Mouse (Mus musculus): ENCODE results near the gene Slc25a10. TPM values are rescaled to one million over a fixed set of nuclear protein-coding genes. Genes with fewer than 3 reads are reported as not detected.
A peak's percentile ranks its signal among the peaks of the same experiment; 100 is the strongest.
"Not testable (repeated sequence)": the region's sequence is repeated elsewhere in the genome, so short reads cannot be mapped to it uniquely, and the experiment has no call there.

Slc25a10 gene
- polyA plus RNA-seq, 1 experiment: not detected

DNA sequence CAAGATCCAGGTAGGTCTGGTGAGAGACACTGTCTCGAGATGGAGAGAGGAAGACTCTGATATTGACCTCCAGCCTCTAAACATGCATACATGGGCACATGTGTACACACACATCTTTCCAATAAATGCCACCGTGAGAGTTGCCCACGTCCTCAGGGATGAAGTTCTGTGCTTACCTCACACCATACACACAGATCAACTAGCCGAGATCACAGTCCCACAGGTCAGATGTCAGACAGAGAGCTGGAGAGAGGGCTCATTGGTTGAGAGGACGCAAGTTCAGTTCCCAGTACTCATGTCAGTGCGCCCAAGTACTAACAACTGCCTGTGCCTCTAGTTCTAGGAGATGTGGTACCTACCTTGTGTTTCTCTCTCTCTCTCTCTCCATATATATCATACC lies 9.4 kb downstream of the Slc25a10 start:
- Histone ChIP-seq H3K4me1 (ENCODE audit: control insufficient read depth, insufficient read depth, low read length) (no peaks in the 10 kb centered on the region), H3K27ac (ENCODE audit: insufficient read depth, low read depth, low read length) (no peak overlapping the region), H3K4me3 (ENCODE audit: insufficient read depth, low read depth, low read length) (no peak overlapping the region)
- WGBS: 56% methylated on average over 6 of the region's 6 CpGs
- no peak for TF ChIP-seq CTCF (IDR thresholded peaks at IDR 0.05; ENCODE audit: insufficient read depth, low read depth, low read length)
- no peak for TF ChIP-seq POLR2A (IDR thresholded peaks at IDR 0.05; ENCODE audit: insufficient read depth, low read depth, low read length)

DNA sequence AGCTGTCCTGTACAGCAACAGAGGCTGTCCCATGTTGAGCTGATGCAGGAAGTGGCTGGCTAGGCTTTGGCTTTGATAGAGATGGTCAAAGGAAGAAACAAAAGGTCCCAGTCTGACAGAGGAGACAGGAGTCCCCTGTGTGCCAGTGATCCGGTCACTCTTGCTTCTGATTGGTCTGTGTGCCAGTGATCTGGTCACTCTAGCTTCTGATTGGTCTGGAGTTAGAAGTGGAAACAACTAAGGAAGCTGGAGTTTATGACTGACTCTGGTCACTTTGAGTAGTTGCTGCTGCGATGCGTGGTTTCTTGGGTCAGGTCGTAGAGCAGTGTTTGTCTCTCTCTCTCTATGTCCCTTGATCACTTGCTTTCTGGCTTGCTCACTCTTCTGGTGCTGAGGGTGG lies 10.1 kb downstream of the Slc25a10 start:
- H3K27ac ChIP-seq (ENCODE audit: insufficient read depth, low read depth, low read length): no peak overlapping the region
- 88% methylated on average over 4 of the region's 4 CpGs for WGBS
- no peak overlapping the region for H3K4me3 ChIP-seq (ENCODE audit: insufficient read depth, low read depth, low read length)
- TF ChIP-seq CTCF (IDR thresholded peaks at IDR 0.05; ENCODE audit: insufficient read depth, low read depth, low read length): no peak
- no peaks in the 10 kb centered on the region for H3K4me1 ChIP-seq (ENCODE audit: control insufficient read depth, insufficient read depth, low read length)

DNA sequence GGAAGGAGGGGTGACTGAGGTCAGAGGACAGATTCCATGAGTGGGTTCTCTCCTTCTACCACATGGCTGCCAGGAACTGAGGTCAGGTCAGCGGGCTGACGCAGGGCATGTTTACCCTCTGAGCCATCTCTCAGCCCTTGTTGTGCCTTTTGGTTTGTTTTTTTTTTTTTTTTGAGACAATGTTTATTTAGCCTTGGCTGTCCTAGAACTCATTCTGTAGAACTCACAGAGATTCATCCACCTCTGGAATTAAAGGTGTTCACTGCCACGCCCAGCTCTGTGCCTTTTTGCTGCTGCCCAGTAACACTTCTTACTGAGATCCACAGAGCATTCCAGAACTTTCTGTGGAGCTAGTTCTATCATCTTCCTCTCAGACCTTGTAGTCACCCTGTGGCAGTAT lies 14.0 kb downstream of the Slc25a10 start:
- Histone ChIP-seq H3K27ac (ENCODE audit: insufficient read depth, low read depth, low read length) (no peak overlapping the region), H3K4me1 (ENCODE audit: control insufficient read depth, insufficient read depth, low read length) (peaks cover 3% of the 10 kb centered on the region), H3K4me3 (ENCODE audit: insufficient read depth, low read depth, low read length) (no peak overlapping the region)
- TF ChIP-seq CTCF (IDR thresholded peaks at IDR 0.05; ENCODE audit: insufficient read depth, low read depth, low read length) (no peak), POLR2A (IDR thresholded peaks at IDR 0.05; ENCODE audit: insufficient read depth, low read depth, low read length) (no peak)
- 98% methylated on average over 3 of the region's 3 CpGs for WGBS

DNA sequence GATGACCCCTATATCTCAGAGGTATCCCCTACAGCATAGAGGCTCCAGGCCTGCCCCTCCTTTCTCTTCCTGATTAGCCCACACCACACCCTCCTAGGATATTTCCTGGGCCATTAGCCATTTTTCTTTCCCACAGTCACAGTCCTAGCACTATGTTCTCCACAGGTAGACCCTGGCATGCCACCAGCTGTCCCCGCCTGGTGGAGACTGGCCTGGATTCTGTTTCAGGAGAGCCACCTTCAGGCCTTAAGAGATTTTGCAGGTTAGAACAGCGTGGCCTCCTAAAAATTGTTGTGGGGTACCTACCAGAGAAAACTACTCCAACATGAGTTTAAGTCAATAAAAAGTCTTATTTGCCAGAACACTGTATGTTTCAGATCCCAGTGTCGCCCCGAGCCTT lies 15.3 kb downstream of the Slc25a10 start:
- TF ChIP-seq CTCF (IDR thresholded peaks at IDR 0.05; ENCODE audit: insufficient read depth, low read depth, low read length) (no peak), POLR2A (IDR thresholded peaks at IDR 0.05; ENCODE audit: insufficient read depth, low read depth, low read length) (no peak)
- no peak overlapping the region for H3K27ac ChIP-seq (ENCODE audit: insufficient read depth, low read depth, low read length)
- H3K4me1 ChIP-seq (ENCODE audit: control insufficient read depth, insufficient read depth, low read length): peaks cover 5% of the 10 kb centered on the region
- 69% methylated on average over 4 of the region's 4 CpGs for WGBS
- H3K4me3 ChIP-seq (ENCODE audit: insufficient read depth, low read depth, low read length): no peak overlapping the region

DNA sequence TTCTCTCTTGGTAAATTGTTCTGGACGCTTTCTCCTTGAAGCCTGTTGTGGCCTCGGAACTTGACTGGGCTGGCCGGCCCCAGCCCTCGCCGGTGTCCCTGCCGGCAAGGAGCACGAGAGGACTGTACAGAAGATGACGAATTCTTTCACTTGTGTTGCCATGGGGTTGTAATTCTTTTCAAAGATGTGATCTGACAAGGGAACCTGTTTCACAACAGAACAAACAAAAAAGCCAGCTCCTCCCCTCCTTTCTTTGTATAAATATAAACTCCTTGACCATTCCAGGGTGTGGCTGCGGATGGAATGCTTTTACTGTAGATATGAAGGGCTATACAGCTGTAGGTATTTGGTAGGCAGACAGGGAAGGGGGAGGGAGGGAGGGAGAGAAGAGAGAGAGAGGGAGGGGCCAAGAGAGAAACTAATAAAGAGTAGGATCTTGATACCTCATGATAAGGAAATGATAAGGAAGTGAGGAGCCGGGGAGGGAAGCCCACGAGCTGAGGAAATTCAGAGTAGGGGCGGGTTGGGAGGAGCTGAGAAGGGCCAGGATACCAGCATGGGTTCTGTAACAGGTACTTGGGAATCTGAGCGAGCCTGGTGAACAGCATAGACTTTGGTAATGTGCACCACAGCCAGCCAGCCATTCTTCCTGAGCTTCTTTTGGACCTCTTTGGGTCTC lies 16.1 kb downstream of the Slc25a10 start:
- TF ChIP-seq CTCF (IDR thresholded peaks at IDR 0.05; ENCODE audit: insufficient read depth, low read depth, low read length): no peak
- no peak for TF ChIP-seq POLR2A (IDR thresholded peaks at IDR 0.05; ENCODE audit: insufficient read depth, low read depth, low read length)
- no peak overlapping the region for H3K27ac ChIP-seq (ENCODE audit: insufficient read depth, low read depth, low read length)
- no peak overlapping the region for H3K4me3 ChIP-seq (ENCODE audit: insufficient read depth, low read depth, low read length)
- peaks cover 5% of the 10 kb centered on the region for H3K4me1 ChIP-seq (ENCODE audit: control insufficient read depth, insufficient read depth, low read length)
- WGBS: 88% methylated on average over 13 of the region's 13 CpGs

DNA sequence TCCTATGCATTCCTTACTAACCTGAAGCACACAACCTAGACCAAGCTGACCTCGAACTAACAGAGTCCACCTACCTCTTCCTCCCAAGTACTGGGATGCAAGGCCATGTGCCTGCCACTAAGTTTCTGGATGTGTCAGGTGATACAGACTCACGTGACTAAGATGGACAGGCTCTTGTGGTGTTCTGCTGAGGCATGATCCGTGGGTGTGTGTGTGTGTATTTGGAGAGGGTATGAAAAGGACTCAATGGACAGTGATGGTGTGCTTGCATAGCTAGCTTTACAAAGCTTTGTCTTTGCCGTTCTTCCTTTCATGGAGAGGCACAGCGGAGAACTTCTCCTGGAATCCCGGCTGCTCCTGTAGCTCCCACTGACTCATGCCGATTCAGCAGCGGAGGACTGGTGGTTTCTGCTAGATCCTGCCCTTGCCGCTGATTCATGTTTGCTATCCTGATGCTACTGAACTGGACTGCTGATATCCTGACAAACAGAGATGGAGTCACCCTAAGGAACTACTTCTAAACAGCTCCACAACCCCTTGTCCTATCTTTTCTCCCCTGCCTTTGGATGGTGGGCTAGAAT lies 16.7 kb downstream of the Slc25a10 start:
- 77% methylated on average over 9 of the region's 9 CpGs for WGBS
- H3K4me3 ChIP-seq (ENCODE audit: insufficient read depth, low read depth, low read length): no peak overlapping the region
- H3K4me1 ChIP-seq (ENCODE audit: control insufficient read depth, insufficient read depth, low read length): peaks cover 5% of the 10 kb centered on the region
- TF ChIP-seq POLR2A (IDR thresholded peaks at IDR 0.05; ENCODE audit: insufficient read depth, low read depth, low read length) (no peak), CTCF (IDR thresholded peaks at IDR 0.05; ENCODE audit: insufficient read depth, low read depth, low read length) (no peak)
- no peak overlapping the region for H3K27ac ChIP-seq (ENCODE audit: insufficient read depth, low read depth, low read length)

DNA sequence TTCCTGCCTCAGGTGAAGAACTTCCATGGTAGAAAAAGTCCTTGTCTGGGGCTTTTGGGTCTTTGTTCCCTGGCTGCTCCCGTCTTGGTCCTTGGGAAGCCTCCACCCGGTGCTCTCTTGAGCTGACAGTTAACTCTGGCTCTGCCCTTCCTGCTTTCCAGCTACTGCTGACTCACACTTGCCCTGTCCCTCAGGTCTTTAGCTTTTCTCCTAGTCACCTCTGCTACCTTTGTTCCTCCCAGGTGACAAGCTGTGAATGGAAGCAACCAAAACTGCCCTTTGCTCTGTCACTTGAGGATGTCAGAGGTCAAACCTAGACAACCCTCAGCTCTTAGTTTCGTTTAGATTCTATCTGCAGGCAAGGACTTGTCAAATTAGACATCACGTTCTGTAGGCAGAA lies 18.3 kb downstream of the Slc25a10 start:
- Histone ChIP-seq H3K27ac (ENCODE audit: insufficient read depth, low read depth, low read length) (no peak overlapping the region), H3K4me1 (ENCODE audit: control insufficient read depth, insufficient read depth, low read length) (peaks cover 5% of the 10 kb centered on the region), H3K4me3 (ENCODE audit: insufficient read depth, low read depth, low read length) (no peak overlapping the region)
- TF ChIP-seq POLR2A (IDR thresholded peaks at IDR 0.05; ENCODE audit: insufficient read depth, low read depth, low read length) (no peak), CTCF (IDR thresholded peaks at IDR 0.05; ENCODE audit: insufficient read depth, low read depth, low read length) (no peak)
- 60% methylated on average over 4 of the region's 4 CpGs for WGBS

DNA sequence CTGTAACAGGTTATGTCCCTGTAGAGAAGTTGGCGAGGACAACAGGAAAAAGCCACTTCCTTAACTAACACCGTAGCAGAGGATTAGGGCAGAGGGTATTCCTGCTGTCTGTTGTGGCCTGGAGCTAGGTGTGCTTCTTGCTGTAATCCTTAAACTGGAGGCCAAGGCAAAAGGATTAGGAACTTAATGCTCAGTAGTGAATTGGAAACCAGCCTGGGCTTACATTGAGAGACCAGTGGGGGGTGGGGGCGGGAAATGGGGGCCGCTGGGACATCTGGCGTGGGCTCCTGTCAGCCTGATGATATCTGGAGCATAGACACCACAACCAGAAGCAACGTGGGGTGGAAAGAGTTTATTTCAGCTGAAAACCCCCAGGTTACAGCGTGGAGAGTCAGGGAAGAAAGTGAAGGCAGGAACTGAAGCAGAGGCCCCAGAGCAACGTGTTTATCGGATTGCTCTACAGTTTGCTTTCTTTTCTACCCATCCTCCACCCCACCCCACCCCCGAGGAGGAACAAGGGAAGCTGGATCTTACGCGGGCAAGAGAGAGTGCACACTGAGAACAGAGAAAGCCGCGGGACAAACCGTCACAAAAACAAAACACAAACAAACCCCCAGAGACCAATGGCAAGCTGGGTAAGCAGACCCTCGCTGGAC lies 18.9 kb downstream of the Slc25a10 start:
- no peak for TF ChIP-seq POLR2A (IDR thresholded peaks at IDR 0.05; ENCODE audit: insufficient read depth, low read depth, low read length)
- no peak for TF ChIP-seq CTCF (IDR thresholded peaks at IDR 0.05; ENCODE audit: insufficient read depth, low read depth, low read length)
- 8% methylated on average over 16 of the region's 16 CpGs for WGBS
- Histone ChIP-seq H3K4me3 (ENCODE audit: insufficient read depth, low read depth, low read length) (peak overlapping the region; percentile 11; the same call in 1 of the 2 replicates), H3K4me1 (ENCODE audit: control insufficient read depth, insufficient read depth, low read length) (peaks cover 5% of the 10 kb centered on the region), H3K27ac (ENCODE audit: insufficient read depth, low read depth, low read length) (no peak overlapping the region)

DNA sequence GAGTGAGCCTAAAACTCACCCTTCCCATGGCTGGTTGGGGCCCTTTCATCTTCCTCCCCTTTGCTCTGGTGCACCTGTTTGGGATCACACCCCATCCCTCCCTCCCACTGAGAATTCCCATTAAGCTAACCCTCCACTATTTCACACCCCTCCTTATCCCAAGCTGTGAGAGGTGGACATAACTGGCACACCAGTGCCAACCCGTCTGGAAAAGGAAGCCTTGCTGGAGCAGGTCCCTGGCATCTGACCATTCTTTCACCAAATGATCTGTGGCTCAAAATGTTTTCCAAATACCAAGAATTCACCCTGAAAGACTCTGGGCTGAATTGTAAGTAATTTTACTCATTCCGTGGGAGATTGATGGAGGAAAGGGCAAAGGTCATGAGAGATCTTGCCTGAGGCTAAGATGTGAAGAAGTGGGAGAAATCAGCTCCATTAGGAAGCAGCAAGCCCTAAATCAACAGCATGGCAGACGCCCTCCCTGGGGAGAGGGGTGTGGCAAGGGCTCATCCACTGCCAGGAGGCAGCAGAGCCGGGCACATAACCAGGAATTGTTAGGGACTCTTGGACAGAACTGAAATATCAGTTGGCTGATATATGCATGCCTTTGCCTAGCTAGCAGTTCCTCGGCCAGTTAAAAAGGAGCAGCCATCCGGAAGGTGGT lies 21.3 kb downstream of the Slc25a10 start:
- H3K4me3 ChIP-seq (ENCODE audit: insufficient read depth, low read depth, low read length): no peak overlapping the region
- no peak overlapping the region for H3K27ac ChIP-seq (ENCODE audit: insufficient read depth, low read depth, low read length)
- WGBS: 45% methylated on average over 6 of the region's 6 CpGs
- H3K4me1 ChIP-seq (ENCODE audit: control insufficient read depth, insufficient read depth, low read length): peaks cover 6% of the 10 kb centered on the region
- no peak for TF ChIP-seq POLR2A (IDR thresholded peaks at IDR 0.05; ENCODE audit: insufficient read depth, low read depth, low read length)
- no peak for TF ChIP-seq CTCF (IDR thresholded peaks at IDR 0.05; ENCODE audit: insufficient read depth, low read depth, low read length)

DNA sequence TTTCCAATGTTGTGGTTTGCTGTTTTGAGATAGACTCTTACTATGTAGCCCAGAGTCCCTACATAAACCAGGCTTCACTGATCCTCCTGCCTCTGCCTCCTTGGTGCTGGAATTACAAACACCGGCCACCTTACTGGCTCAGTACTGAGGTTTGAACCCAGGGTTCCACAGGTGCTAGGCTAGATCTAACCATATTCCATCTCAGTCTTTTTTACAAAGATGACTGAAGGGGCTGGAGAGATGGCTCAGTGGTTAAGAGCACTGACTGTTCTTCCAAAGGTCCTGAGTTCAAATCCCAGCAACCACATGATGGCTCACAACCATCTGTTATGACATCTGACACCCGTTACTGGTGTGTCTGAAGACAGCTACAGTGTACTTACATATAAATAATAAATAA lies 22.6 kb downstream of the Slc25a10 start:
- WGBS: 92% methylated on average over 2 of the region's 2 CpGs
- peaks cover 12% of the 10 kb centered on the region for H3K4me1 ChIP-seq (ENCODE audit: control insufficient read depth, insufficient read depth, low read length)
- H3K27ac ChIP-seq (ENCODE audit: insufficient read depth, low read depth, low read length); H3K4me3 ChIP-seq (ENCODE audit: insufficient read depth, low read depth, low read length): not testable (repeated sequence)
